Mouse (Mus musculus) limb, embryonic 14.5 days (tissue): Measurements from ENCODE around the gene Kdm2b. TPM values are rescaled to one million over a fixed set of nuclear protein-coding genes. Genes with fewer than 3 reads are reported as not detected.

Source experiments
- ATAC-seq: fragments of 200-750 bp; cut with Nextera tagmentation; 2 replicates; pipeline ENCODE4 v1.8.0; 2017; ENCODE audit warnings: low read depth, moderate number of reproducible peaks, moderate TSS enrichment; ENCODE audit not compliant: low FRiP score
- DNase-seq: peaks from one replicate; pipeline ENCODE4 v3.0.0-alpha.2; 2015; ENCODE audit warnings: low spot score
- H3K27ac ChIP-seq: fragments of 300-500 bp; sonication (generic); replicated peaks from 2 replicates; pipeline ENCODE4 v1.5.1; 2014; ENCODE audit warnings: low read depth, mild to moderate bottlenecking, low read length, moderate library complexity, mixed read lengths
- H3K27me3 ChIP-seq: fragments of 300-500 bp; sonication (generic); 2 replicates; pipeline ENCODE4 v1.6.1; 2014; ENCODE audit warnings: low read length, mixed read lengths; ENCODE audit not compliant: control insufficient read depth, insufficient read depth
- H3K36me3 ChIP-seq: fragments of 300-500 bp; sonication (generic); 2 replicates; pipeline ENCODE4 v1.6.1; 2014; ENCODE audit warnings: mild to moderate bottlenecking, low read length, moderate library complexity, mixed read lengths; ENCODE audit not compliant: control insufficient read depth, insufficient read depth
- H3K4me1 ChIP-seq: fragments of 300-500 bp; sonication (generic); 2 replicates; pipeline ENCODE4 v1.6.1; 2014; ENCODE audit warnings: antibody characterized with exemption, low read length, mixed read lengths; ENCODE audit not compliant: control insufficient read depth, insufficient read depth
- H3K4me2 ChIP-seq: fragments of 300-500 bp; sonication (generic); replicated peaks from 2 replicates; pipeline ENCODE4 v1.6.1; 2014; ENCODE audit warnings: low read depth, mild to moderate bottlenecking, low read length, moderate library complexity; ENCODE audit not compliant: severe bottlenecking
- H3K4me3 ChIP-seq: fragments of 300-500 bp; sonication (generic); replicated peaks from 2 replicates; pipeline ENCODE4 v1.5.1; 2014; ENCODE audit warnings: low read length
- H3K9ac ChIP-seq: fragments of 300-500 bp; sonication (generic); 2 replicates; pipeline ENCODE4 v1.6.1; 2014; ENCODE audit warnings: mild to moderate bottlenecking, low read depth, low read length, moderate library complexity; ENCODE audit not compliant: severe bottlenecking
- H3K9me3 ChIP-seq: fragments of 300-500 bp; sonication (generic); 2 replicates; pipeline ENCODE4 v1.6.1; 2016; ENCODE audit warnings: low read length; ENCODE audit not compliant: control insufficient read depth
- POLR2A ChIP-seq: fragments of 200-500 bp; IDR thresholded peaks from 2 replicates; pipeline ENCODE4 v1.8.0; 2012; ENCODE audit warnings: inconsistent platforms, mild to moderate bottlenecking, moderate library complexity, borderline replicate concordance; ENCODE audit not compliant: insufficient read depth, insufficient read length; ENCODE audit errors: extremely low read depth
- WGBS: fragments of 180-500 bp; shearing (Covaris S2); extraction: QIAGEN DNeasy Blood & Tissue Kit; methylation state at CpG from one replicate; pipeline ENCODE4 v1.1.7; 2014; 5-methylcytosine and 5-hydroxymethylcytosine counted together
- polyA plus RNA-seq, 2 experiments: library from polyadenylated mRNA; depleted of rRNA in 1 of 2; stranded (reverse) in 1 of 2; unstranded in 1 of 2; fragments of >200 nt; fragmentation: Nextera tagmentation in 1 of 2; extraction: Ambion mirVana in 1 of 2; gene quantifications; 2 replicates each; pipeline versions ENCODE4 v1.2.1 to v1.2.3; 2012 to 2014

The Kdm2b gene
- polyA plus RNA-seq, 2 experiments, result 37.0 to 40.9 TPM

- H3K36me3 ChIP-seq, result peaks cover 53% of the 10 kb centered on the region
- no peak overlapping the region for H3K9ac ChIP-seq
- no peak for ATAC-seq
- no peak for DNase-seq
- no peak for TF ChIP-seq POLR2A
- H3K9me3 ChIP-seq, result no peaks in the 10 kb centered on the region
- H3K4me1 ChIP-seq, result no peaks in the 10 kb centered on the region
- no peak overlapping the region for H3K27ac ChIP-seq
- H3K4me3 ChIP-seq, result no peak overlapping the region
- WGBS, result 92% methylated on average over 2 of the region's 2 CpGs
- H3K27me3 ChIP-seq, result no peaks in the 10 kb centered on the region
- H3K4me2 ChIP-seq, result no peak overlapping the region
These were observed 126.6 kb downstream of the Kdm2b start for GRCm38 (mm10) chr5:122863053-122863452.

GRCm38 (mm10) chr5:122855858-122856257 is 133.8 kb downstream of the Kdm2b start:
- no peak for DNase-seq
- no peak overlapping the region for H3K27ac ChIP-seq
- no peak overlapping the region for H3K9ac ChIP-seq
- 0 out of 2 replicates have a peak, but pooled peaks cover 4% of the 10 kb centered on the region for H3K36me3 ChIP-seq
- peaks cover 8% of the 10 kb centered on the region for H3K4me1 ChIP-seq
- no peak overlapping the region for H3K4me2 ChIP-seq
- no peak for ATAC-seq
- H3K9me3 ChIP-seq, result no peaks in the 10 kb centered on the region
- no peak for TF ChIP-seq POLR2A
- H3K4me3 ChIP-seq, result no peak overlapping the region
- whole genome bisulfite sequencing, result 84% methylated on average over 3 of the region's 3 CpGs
- no peaks in the 10 kb centered on the region for H3K27me3 ChIP-seq

- Histone ChIP-seq H3K27me3 (no peaks in the 10 kb centered on the region), H3K4me1 (peaks cover 11% of the 10 kb centered on the region), H3K9me3 (no peaks in the 10 kb centered on the region), H3K27ac (no peak overlapping the region), H3K36me3 (0 out of 2 replicates have a peak, but pooled peaks cover 4% of the 10 kb centered on the region), H3K4me2 (no peak overlapping the region), H3K4me3 (no peak overlapping the region), H3K9ac (no peak overlapping the region)
- DNase-seq, result no peak
- TF ChIP-seq POLR2A, result no peak
- no peak for ATAC-seq
- WGBS, result 90% methylated on average over 2 of the region's 2 CpGs
These were observed 137.0 kb downstream of the Kdm2b start for GRCm38 (mm10) chr5:122852611-122853010.

- Histone ChIP-seq H3K9me3 (no peaks in the 10 kb centered on the region), H3K4me3 (peak overlapping the region; percentile 85), H3K36me3 (no peaks in the 10 kb centered on the region), H3K9ac (peak overlapping the region; percentile 90), H3K4me2 (peak overlapping the region; percentile 91), H3K4me1 (peaks cover 11% of the 10 kb centered on the region), H3K27me3 (no peaks in the 10 kb centered on the region), H3K27ac (peak overlapping the region; percentile 87)
- no peak for TF ChIP-seq POLR2A
- WGBS, result under 1% methylated on average over 32 of the region's 38 CpGs
- ATAC-seq, result peak; percentile 73
- DNase-seq, result no peak
These were observed 139.2 kb downstream of the Kdm2b start for GRCm38 (mm10) chr5:122850319-122851002.

GRCm38 (mm10) chr5:122849521-122850318 is 139.9 kb downstream of the Kdm2b start, which contains the start of gene Rnf34:
TSS of gene Rnf34 (plus strand) at chr5:122850048.
- Histone ChIP-seq H3K4me1 (peaks cover 11% of the 10 kb centered on the region), H3K36me3 (no peaks in the 10 kb centered on the region), H3K9ac (peak within 1 kb of the TSS; percentile 90), H3K27ac (peak within 1 kb of the TSS; percentile 87), H3K9me3 (no peaks in the 10 kb centered on the region), H3K4me2 (peak within 1 kb of the TSS; percentile 91), H3K4me3 (peak within 1 kb of the TSS; percentile 85), H3K27me3 (no peaks in the 10 kb centered on the region)
- WGBS, result under 1% methylated on average over 43 of the region's 61 CpGs
- peak; percentile 98 for DNase-seq
- TF ChIP-seq POLR2A, result peak; percentile 94; the same call in 1 of the 2 replicates
- peak; percentile 100 for ATAC-seq
